Mouse (Mus musculus) C2C12 (cell line): ENCODE results near the gene Wipf2.

Experiments
- CEBPB ChIP-seq: IDR thresholded peaks from one replicate; pipeline ENCODE4 v1.6.1; 2011; ENCODE audit warnings: low read depth, mild to moderate bottlenecking, control low read depth, moderate library complexity
- CTCF ChIP-seq: IDR thresholded peaks from one replicate; pipeline ENCODE4 v1.5.1; 2011; ENCODE audit not compliant: control insufficient read depth, insufficient read depth, insufficient read length
- MYOD1 ChIP-seq: IDR thresholded peaks from one replicate; pipeline ENCODE4 v1.6.1; 2011; ENCODE audit warnings: low read depth; ENCODE audit not compliant: control insufficient read depth, insufficient read length
- USF1 ChIP-seq: IDR thresholded peaks from one replicate; pipeline ENCODE4 v1.6.1; 2011; ENCODE audit warnings: low read depth, mild to moderate bottlenecking, control low read depth, moderate library complexity

GRCm38 (mm10) chr11:98835725-98836124, 27.7 kb upstream of the Wipf2 start:
- TF ChIP-seq CTCF (no peak), USF1 (no peak), MYOD1 (no peak), CEBPB (no peak)
